Mouse (Mus musculus): Measurements from ENCODE around the gene Ccdc88c.

DNA sequence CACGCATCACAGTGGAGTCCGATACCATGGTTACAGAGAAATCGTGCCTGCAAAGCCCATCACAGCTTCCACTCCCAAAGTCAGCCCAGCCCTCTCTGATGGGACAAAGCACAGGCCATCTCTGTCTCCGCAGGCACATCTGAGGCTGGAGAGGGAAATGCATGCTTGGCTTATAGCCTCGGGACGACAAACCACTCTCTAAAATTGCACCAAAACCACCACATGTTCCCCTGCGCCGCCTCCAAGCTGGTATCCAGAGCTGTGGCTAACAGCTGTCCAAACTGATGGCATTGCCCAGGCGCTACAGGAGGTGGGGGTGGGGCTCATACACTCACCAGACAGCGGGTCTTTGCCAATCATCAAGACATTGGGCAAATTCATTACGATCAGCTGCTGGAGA lies 45.3 kb downstream of the Ccdc88c start:
- TF ChIP-seq GATA1 (IDR thresholded peaks at IDR 0.05; ENCODE audit: low read length), result no peak
- TF ChIP-seq TAL1 (IDR thresholded peaks at IDR 0.05; ENCODE audit: low read length), result no peak

Data from erythroblast, embryonic 14.5 days (primary cell).